Mouse (Mus musculus): ENCODE data around the gene Fbxo10.

GRCm38 (mm10) chr4:45073544-45073943 is 10.9 kb downstream of the Fbxo10 start:
- no peak for TF ChIP-seq POLR2A (IDR thresholded peaks at IDR 0.05; ENCODE audit: extremely low read depth, insufficient read depth, low read length)
- TF ChIP-seq CTCF (IDR thresholded peaks at IDR 0.05; ENCODE audit: extremely low read depth, insufficient read depth, low read length): no peak

Measured in cortical plate, adult 2 months (tissue).